ENCODE assay signal across 8 mouse cellular contexts in genomic region chr2:156774035-156774737, GRCm38 (mm10). TPM values are rescaled to one million over a fixed set of nuclear protein-coding genes. Genes with fewer than 3 reads are reported as not detected.
DNase-seq lines count a peak whose midpoint lies in the region; ATAC-seq lines count a peak whose summit lies in the region.
"Had no signal": no experiment of that assay in that cellular context is flagged by ENCODE, and none has a peak within 500 bp of the region (broad histone marks: within the 10 kb centered on the region; RNA-seq: fewer than 3 reads in every experiment).

No protein-coding gene starts in this region.

- peak overlapping the region; percentile 60 for H3K4me2 ChIP-seq in lung, embryonic 15.5 days
- peak overlapping the region; percentile 62 for H3K4me2 ChIP-seq in forebrain, embryonic 16.5 days (ENCODE audit: low read length)
- H3K4me2 ChIP-seq in limb, embryonic 12.5 days, result peak overlapping the region; percentile 71
- H3K4me2 ChIP-seq in stomach, embryonic 16.5 days (ENCODE audit: low read depth, low read length), result peak overlapping the region; percentile 55

- H3K9ac ChIP-seq in lung, embryonic 15.5 days, result peak overlapping the region; percentile 30
- H3K9ac ChIP-seq in forebrain, embryonic 16.5 days (replicated peaks; ENCODE audit: low read depth, low read length), result no peak overlapping the region
- no peak overlapping the region for H3K9ac ChIP-seq in limb, embryonic 12.5 days (replicated peaks)
- peak overlapping the region; percentile 83 for H3K9ac ChIP-seq in stomach, embryonic 16.5 days (ENCODE audit: low read length)
- H3K9ac ChIP-seq: liver, embryonic 14.5 days had no signal

- H3K27me3 ChIP-seq in lung, embryonic 15.5 days, result no peaks in the 10 kb centered on the region
- no peaks in the 10 kb centered on the region for H3K27me3 ChIP-seq in forebrain, embryonic 16.5 days (replicated peaks; ENCODE audit: control insufficient read depth, insufficient read depth, low read length)
- peaks cover 4% of the 10 kb centered on the region; the same call in 1 of the 2 replicates for H3K27me3 ChIP-seq in limb, embryonic 12.5 days
- no peaks in the 10 kb centered on the region for H3K27me3 ChIP-seq in stomach, embryonic 16.5 days (ENCODE audit: control insufficient read depth, insufficient read depth, low read length)

- H3K4me3 ChIP-seq in lung, embryonic 15.5 days, result peak overlapping the region; percentile 38
- no peak overlapping the region for H3K4me3 ChIP-seq in forebrain, embryonic 16.5 days (replicated peaks; ENCODE audit: low read length)
- H3K4me3 ChIP-seq in limb, embryonic 12.5 days (replicated peaks), result peak overlapping the region; percentile 41; the same call in 1 of the 2 replicates
- H3K4me3 ChIP-seq in stomach, embryonic 16.5 days (replicated peaks; ENCODE audit: low read length), result peak overlapping the region; percentile 57

- peak overlapping the region; percentile 94 for H3K27ac ChIP-seq in lung, embryonic 15.5 days
- H3K27ac ChIP-seq in forebrain, embryonic 16.5 days (ENCODE audit: low read length), result peak overlapping the region; percentile 31
- peak overlapping the region; percentile 83 for H3K27ac ChIP-seq in limb, embryonic 12.5 days
- H3K27ac ChIP-seq in stomach, embryonic 16.5 days (ENCODE audit: low read length), result peak overlapping the region; percentile 92
- H3K27ac ChIP-seq: liver, embryonic 14.5 days had no signal

- H3K4me1 ChIP-seq in lung, embryonic 15.5 days, result peaks cover 45% of the 10 kb centered on the region
- peaks cover 17% of the 10 kb centered on the region for H3K4me1 ChIP-seq in forebrain, embryonic 16.5 days (replicated peaks; ENCODE audit: control insufficient read depth, insufficient read depth, low read length)
- H3K4me1 ChIP-seq in limb, embryonic 12.5 days (replicated peaks), result peaks cover 29% of the 10 kb centered on the region
- H3K4me1 ChIP-seq in stomach, embryonic 16.5 days (ENCODE audit: control insufficient read depth, insufficient read depth, low read length), result peaks cover 10% of the 10 kb centered on the region; the same call in 1 of the 2 replicates

- no peak for ATAC-seq in lung, embryonic 15.5 days (ENCODE audit: borderline replicate concordance, extremely low read depth, low FRiP score, low TSS enrichment)
- ATAC-seq in forebrain, embryonic 16.5 days, result no peak
- ATAC-seq in limb, embryonic 12.5 days (ENCODE audit: insufficient number of reproducible peaks, insufficient read depth, low FRiP score, low TSS enrichment, low read depth), result no peak
- ATAC-seq in stomach, embryonic 16.5 days (ENCODE audit: insufficient read depth, low FRiP score), result no peak

- H3K9me3 ChIP-seq in lung, embryonic 15.5 days, result no peaks in the 10 kb centered on the region
- H3K9me3 ChIP-seq in forebrain, embryonic 16.5 days (ENCODE audit: control insufficient read depth, low read length), result no peaks in the 10 kb centered on the region
- H3K9me3 ChIP-seq in limb, embryonic 12.5 days, result no peaks in the 10 kb centered on the region
- H3K9me3 ChIP-seq in stomach, embryonic 16.5 days (replicated peaks; ENCODE audit: control insufficient read depth, low read length), result no peaks in the 10 kb centered on the region

- H3K36me3 ChIP-seq in lung, embryonic 15.5 days, result no peaks in the 10 kb centered on the region
- H3K36me3 ChIP-seq in forebrain, embryonic 16.5 days (ENCODE audit: control insufficient read depth, insufficient read depth), result no peaks in the 10 kb centered on the region
- H3K36me3 ChIP-seq in limb, embryonic 12.5 days, result no peaks in the 10 kb centered on the region
- no peaks in the 10 kb centered on the region for H3K36me3 ChIP-seq in stomach, embryonic 16.5 days (ENCODE audit: control insufficient read depth, insufficient read depth, low read length)

- WGBS in lung, embryonic 15.5 days, result 67% methylated on average over 13 of the region's 13 CpGs
- WGBS in forebrain, embryonic 16.5 days, result 74% methylated on average over 13 of the region's 13 CpGs
- 79% methylated on average over 13 of the region's 13 CpGs for WGBS in limb, embryonic 12.5 days
- 65% methylated on average over 13 of the region's 13 CpGs for WGBS in stomach, embryonic 16.5 days

- no peak for DNase-seq in lung, postnatal 36 days
- DNase-seq in urinary bladder, postnatal 14 days (ENCODE audit: low spot score), result no peak
- no peak for DNase-seq in left cerebral cortex, adult 11 months (ENCODE audit: low spot score)

RNA-seq across cellular contexts. Expression of gene Myl9, which starts 1.0 kb away (rescaled TPM):
- polyA plus RNA-seq in lung, embryonic 15.5 days (2015; fragmentation: Nextera tagmentation; extraction: Ambion mirVana), result 443 and 454 TPM in 2 replicates
- 36.5 and 41.4 TPM in 2 replicates for polyA plus RNA-seq in forebrain, embryonic 16.5 days (2015; fragmentation: Nextera tagmentation; extraction: Ambion mirVana)
- 103 and 121 TPM in 2 replicates for polyA plus RNA-seq in limb, embryonic 12.5 days (2016; fragmentation: Nextera tagmentation; extraction: Ambion mirVana)
- polyA plus RNA-seq in stomach, embryonic 16.5 days (2015; fragmentation: Nextera tagmentation; extraction: Ambion mirVana), result 1,649 and 1,814 TPM in 2 replicates

Comparison
In these comparisons a context has a peak if more than half of its experiments do, and no peak if none do; other contexts are left out.
1. H3K27ac ChIP-seq: peak in every context shown above with its lines; median percentile 94 in lung, embryonic 15.5 days; 92 in stomach, embryonic 16.5 days; 83 in limb, embryonic 12.5 days; 31 in forebrain, embryonic 16.5 days.
2. H3K9ac ChIP-seq: peak in lung, embryonic 15.5 days (single experiment) and stomach, embryonic 16.5 days (single experiment); none in forebrain, embryonic 16.5 days (single experiment) and limb, embryonic 12.5 days (single experiment).
3. Peak in every context shown above with its lines, with median percentiles within 50 percentile points of each other: H3K4me2 ChIP-seq.